Mouse (Mus musculus) midbrain, embryonic 10.5 days (tissue): ENCODE results near the gene Actn1. TPM values are rescaled to one million over a fixed set of nuclear protein-coding genes. Genes with fewer than 3 reads are reported as not detected.

Experiments
- DNase-seq: peaks from one replicate; pipeline ENCODE4 v3.0.0-alpha.2; 2017; ENCODE audit warnings: low spot score
- H3K27ac ChIP-seq: fragments of 300-500 bp; sonication (generic); replicated peaks from 2 replicates; pipeline ENCODE4 v1.5.1; 2016; ENCODE audit warnings: mild to moderate bottlenecking
- H3K27me3 ChIP-seq: fragments of 300-500 bp; sonication (generic); 2 replicates; pipeline ENCODE4 v1.6.1; 2016; ENCODE audit warnings: low read depth, mild to moderate bottlenecking; ENCODE audit not compliant: poor library complexity, severe bottlenecking
- H3K36me3 ChIP-seq: fragments of 300-500 bp; sonication (generic); 2 replicates; pipeline ENCODE4 v1.6.1; 2016; ENCODE audit warnings: mild to moderate bottlenecking, moderate library complexity
- H3K4me1 ChIP-seq: fragments of 300-500 bp; sonication (generic); 2 replicates; pipeline ENCODE4 v1.6.1; 2016
- H3K4me3 ChIP-seq: fragments of 300-500 bp; sonication (generic); 2 replicates; pipeline ENCODE4 v1.5.1; 2016; ENCODE audit warnings: mild to moderate bottlenecking, moderate library complexity
- H3K9me3 ChIP-seq: fragments of 300-500 bp; sonication (generic); replicated peaks from 2 replicates; pipeline ENCODE4 v1.6.1; 2016; ENCODE audit warnings: mild to moderate bottlenecking
- WGBS: fragments of 180-500 bp; shearing (Covaris S2); methylation state at CpG from one replicate; pipeline ENCODE4 v1.1.7; 2016; 5-methylcytosine and 5-hydroxymethylcytosine counted together
- polyA plus RNA-seq: library from polyadenylated mRNA; unstranded; fragments of >200 nt; fragmentation: Nextera tagmentation; extraction: Ambion mirVana; gene quantifications from 2 replicates; pipeline ENCODE4 v1.2.1, GENCODE M21; 2016

Actn1 gene
- polyA plus RNA-seq, 1 experiment from 2014 or later, result 24.9 TPM

DNA sequence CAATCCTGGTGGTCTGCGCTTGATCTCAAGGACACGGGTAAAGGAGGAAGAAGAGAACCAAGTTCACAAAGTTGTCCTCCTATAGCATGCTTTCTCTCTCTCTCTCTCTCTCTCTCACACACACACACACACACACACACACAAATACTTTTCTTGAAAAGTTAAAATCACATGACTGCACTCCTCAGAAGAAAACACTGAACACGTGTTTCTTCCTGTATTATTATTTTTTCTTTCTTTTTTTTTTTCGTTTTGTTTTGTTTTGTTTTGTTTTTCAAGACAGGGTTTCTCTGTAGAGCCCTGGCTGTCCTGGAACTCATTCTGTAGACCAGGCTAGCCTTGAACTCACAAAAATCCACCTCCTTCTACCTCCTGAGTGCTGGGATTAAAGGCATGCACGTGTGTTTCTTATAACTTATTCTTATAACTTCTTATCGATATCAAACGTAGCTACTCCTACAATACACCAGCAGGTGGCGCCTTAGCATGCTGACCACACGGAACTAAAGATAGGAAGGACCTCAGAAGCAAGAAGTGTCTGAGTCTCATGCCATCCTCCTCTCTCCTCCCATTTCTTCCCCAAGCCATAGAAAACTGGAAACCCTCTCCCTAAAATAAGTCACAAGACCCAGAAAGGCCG is 106.4 kb downstream of the Actn1 start:
- H3K9me3 ChIP-seq, result peaks cover 9% of the 10 kb centered on the region; the same call in 1 of the 2 replicates
- peak; percentile 49 for DNase-seq
- H3K4me3 ChIP-seq, result no peak overlapping the region
- no peaks in the 10 kb centered on the region for H3K27me3 ChIP-seq
- no peaks in the 10 kb centered on the region for H3K36me3 ChIP-seq
- no peak overlapping the region for H3K27ac ChIP-seq
- peaks cover 7% of the 10 kb centered on the region for H3K4me1 ChIP-seq
- WGBS, result 43% methylated on average over 10 of the region's 10 CpGs

DNA sequence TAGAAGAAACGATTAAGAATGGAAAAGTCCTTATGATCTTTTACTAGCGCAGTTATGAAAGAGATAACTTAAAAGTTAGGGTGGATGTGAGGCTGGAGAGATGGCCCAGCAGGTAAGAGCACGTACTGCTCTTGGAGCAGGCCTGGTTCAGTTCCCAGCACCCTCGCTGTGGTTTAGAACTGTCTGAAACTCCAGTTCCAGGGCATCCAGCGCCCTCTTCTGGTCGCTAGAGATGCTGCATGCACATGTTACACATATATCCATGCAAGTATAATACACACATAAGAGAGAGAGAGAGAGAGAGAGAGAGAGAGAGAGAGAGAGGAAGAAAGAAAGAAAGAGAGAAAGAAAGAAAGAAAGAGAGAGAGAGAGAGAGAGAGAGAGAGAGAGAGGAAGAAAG is 107.1 kb downstream of the Actn1 start:
- no peak for DNase-seq
- WGBS, result 81% methylated on average over 6 of the region's 6 CpGs
- Histone ChIP-seq H3K4me1 (peaks cover 7% of the 10 kb centered on the region), H3K27me3 (no peaks in the 10 kb centered on the region), H3K27ac (no peak overlapping the region), H3K9me3 (peaks cover 9% of the 10 kb centered on the region; the same call in 1 of the 2 replicates), H3K36me3 (no peaks in the 10 kb centered on the region), H3K4me3 (no peak overlapping the region)

DNA sequence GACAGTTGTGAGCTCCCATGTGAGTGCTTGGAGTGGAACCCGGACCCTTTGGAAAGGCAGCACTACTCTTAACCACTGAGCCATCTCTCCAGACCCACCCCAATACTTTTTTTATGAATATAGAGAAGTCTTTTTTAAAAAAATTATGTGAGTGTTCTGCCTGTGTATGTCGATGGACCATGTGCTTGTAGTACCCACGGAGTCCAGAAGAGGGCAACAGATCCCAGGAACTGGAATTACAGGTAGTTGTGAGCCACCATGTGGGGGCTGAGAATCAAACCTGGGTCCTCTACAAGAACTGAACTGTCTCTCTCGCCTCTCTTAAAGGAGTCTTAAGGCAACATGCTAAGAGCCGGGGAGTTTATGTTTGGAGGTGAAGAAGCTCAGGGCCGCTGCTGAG is 108.3 kb downstream of the Actn1 start:
- no peak for DNase-seq
- 91% methylated on average over 6 of the region's 6 CpGs for WGBS
- Histone ChIP-seq H3K27ac (no peak overlapping the region), H3K4me1 (peaks cover 12% of the 10 kb centered on the region), H3K9me3 (peaks cover 9% of the 10 kb centered on the region; the same call in 1 of the 2 replicates), H3K36me3 (no peaks in the 10 kb centered on the region), H3K27me3 (no peaks in the 10 kb centered on the region), H3K4me3 (no peak overlapping the region)

DNA sequence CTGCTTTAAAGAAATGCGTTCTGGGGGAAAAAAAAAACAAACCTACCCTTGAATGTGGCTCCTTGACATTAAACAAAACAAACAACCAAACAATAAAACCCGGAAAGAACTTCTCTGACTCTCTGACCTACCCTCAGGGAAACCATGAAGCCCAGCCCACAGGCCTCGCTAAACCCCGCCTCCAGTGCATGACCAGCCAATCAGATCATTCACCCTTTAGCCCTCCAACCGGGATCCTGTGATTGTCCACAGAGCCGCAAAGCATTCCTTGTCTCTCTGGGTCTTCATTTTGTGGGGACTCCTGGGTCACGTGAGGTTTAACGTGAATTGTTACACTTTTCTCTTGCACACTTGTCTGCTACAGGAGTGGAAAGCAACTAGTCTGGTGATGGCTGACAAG is 109.5 kb downstream of the Actn1 start:
- no peak overlapping the region; the same call in 1 of the 2 replicates for H3K27ac ChIP-seq
- H3K9me3 ChIP-seq, result peaks cover 9% of the 10 kb centered on the region; the same call in 1 of the 2 replicates
- no peaks in the 10 kb centered on the region for H3K36me3 ChIP-seq
- WGBS, result 27% methylated on average over 8 of the region's 8 CpGs
- peak overlapping the region; percentile 11; the same call in 1 of the 2 replicates for H3K4me3 ChIP-seq
- DNase-seq, result peak; percentile 54
- no peaks in the 10 kb centered on the region for H3K27me3 ChIP-seq
- peaks cover 23% of the 10 kb centered on the region for H3K4me1 ChIP-seq

DNA sequence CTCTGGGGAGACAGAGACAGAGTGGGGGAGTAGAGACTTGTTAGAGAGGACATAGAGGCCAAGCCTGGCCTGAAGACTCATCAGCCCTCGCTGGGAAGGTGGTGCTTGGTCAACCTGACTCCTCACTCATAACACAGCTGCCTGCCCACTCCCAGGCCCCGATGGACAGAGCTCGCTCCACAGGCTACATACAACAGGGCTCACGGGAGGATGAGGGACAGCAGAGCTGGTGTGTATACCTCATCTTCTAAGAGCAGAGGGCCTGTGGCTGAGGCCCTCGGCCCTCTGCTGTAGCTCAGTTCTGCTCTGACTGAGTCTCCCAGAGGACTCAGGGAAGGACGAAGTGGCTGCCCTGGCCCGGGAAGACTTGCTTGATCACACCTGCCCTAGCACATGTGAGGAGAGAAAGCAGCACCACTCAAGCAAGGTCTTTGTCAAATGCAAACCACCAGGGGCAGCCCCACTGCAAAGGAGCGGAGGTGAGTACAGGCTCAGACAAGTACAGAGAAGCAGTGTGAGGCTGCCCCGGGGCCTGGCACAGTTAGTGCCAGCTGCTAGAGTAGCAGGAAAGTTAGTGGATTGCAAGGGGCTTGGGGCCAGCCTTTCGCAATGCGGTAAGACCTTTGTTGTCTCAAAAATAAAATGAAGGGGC is 112.5 kb downstream of the Actn1 start:
- WGBS, result 91% methylated on average over 11 of the region's 11 CpGs
- Histone ChIP-seq H3K4me3 (no peak overlapping the region), H3K36me3 (no peaks in the 10 kb centered on the region), H3K4me1 (peaks cover 27% of the 10 kb centered on the region), H3K27me3 (no peaks in the 10 kb centered on the region), H3K27ac (peak overlapping the region; percentile 24; the same call in 1 of the 2 replicates), H3K9me3 (0 out of 2 replicates have a peak, but pooled peaks cover 7% of the 10 kb centered on the region)
- DNase-seq, result no peak

DNA sequence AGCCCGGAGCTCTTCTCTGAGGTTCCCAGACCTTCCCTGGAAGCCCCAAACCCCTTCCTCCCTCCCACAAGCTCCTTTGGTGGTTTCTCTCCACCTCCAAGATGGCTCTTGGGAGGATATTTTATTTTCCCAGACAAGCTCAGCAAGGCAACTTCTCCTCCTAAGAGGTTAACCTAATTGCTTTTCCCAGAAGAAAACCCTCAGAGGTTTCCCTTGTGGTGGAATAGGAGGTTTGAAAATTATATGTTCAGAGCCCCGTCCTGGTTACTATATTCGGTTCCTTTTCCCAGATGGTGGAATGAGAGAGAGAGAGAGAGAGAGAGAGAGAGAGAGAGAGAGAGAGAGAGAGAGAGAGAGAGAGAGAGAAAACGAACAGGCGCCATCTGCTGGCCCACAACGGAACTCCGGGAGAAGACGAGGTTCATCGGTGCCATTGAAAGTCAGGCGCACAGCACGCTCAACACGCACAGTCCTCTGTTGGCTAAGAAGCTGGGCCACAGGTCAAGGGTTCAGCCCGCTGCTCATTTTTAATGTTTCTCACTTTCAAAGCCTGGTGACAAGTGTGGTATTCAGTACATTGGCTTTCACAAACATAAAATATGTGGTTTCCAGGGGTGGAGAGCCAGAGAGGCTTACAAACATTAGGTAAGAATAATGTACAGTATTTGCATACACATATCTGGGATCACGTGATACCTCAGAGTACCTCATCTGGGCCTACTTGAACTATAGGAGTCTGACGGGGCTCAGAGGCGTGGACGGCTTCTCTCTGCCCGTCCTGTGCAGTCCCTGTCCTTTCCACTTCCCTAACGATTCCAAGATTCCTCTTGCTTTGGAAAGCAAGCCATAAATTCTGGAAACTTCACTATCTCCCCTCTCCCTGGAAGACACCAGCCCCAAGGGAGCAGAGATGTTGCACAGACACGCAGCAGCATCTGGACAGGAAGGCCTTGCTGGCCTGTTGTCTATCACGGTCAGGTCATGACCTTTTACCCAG is 113.6 kb downstream of the Actn1 start:
- peaks cover 28% of the 10 kb centered on the region for H3K4me1 ChIP-seq
- 58% methylated on average over 21 of the region's 21 CpGs for WGBS
- peak; percentile 77 for DNase-seq
- H3K27ac ChIP-seq, result peak overlapping the region; percentile 61
- no peak overlapping the region for H3K4me3 ChIP-seq
- H3K36me3 ChIP-seq, result no peaks in the 10 kb centered on the region
- no peaks in the 10 kb centered on the region for H3K9me3 ChIP-seq
- no peaks in the 10 kb centered on the region for H3K27me3 ChIP-seq

DNA sequence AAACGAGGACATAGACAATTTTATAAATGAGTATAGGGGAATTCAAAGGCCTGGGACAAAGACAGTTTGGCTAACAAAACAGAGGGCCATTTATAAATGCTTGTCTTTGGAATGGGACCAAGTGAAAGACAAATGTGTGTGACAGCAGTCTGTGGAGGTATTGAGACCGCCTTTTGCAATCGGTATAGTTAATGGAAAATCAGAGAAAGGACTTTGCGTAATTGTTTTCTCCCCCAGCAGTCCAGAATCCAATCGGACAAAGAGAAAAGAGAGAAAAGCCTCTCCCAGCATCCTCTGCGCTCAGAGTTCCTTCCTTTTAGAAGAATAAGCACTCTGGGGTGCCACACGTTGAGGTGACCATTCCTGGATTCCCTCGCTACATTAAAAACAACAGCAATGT is 114.8 kb downstream of the Actn1 start:
- peak overlapping the region; percentile 61; the same call in 1 of the 2 replicates for H3K27ac ChIP-seq
- WGBS, result 74% methylated on average over 8 of the region's 8 CpGs

DNA sequence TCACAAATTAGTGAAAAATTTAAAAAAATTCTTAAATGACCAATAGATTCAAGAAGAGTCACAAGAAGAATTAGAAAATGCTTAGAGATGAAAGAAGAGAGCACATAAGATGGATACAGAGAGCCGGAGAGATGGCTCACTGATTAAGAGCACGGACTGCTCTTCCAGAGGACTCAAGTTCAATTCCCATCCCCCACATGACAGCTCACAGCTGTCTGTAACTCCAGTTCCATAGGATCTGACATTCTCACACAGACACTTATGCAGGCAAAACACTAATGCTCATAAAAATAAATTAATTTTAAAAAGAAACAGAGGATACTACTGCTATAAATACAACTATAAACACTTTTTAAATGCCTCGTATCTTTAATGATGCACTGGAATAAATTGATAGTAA is 115.3 kb downstream of the Actn1 start:
- Histone ChIP-seq H3K4me1 (peaks cover 26% of the 10 kb centered on the region), H3K36me3 (no peaks in the 10 kb centered on the region), H3K4me3 (no peak overlapping the region), H3K27ac (no peak overlapping the region), H3K27me3 (no peaks in the 10 kb centered on the region), H3K9me3 (no peaks in the 10 kb centered on the region)
- no peak for DNase-seq
- 84% methylated on average over 3 of the region's 3 CpGs for WGBS

More for the DNA sequence above, 114.8 kb downstream of the Actn1 start:
- Histone ChIP-seq H3K4me1 (peaks cover 26% of the 10 kb centered on the region), H3K4me3 (no peak overlapping the region), H3K36me3 (no peaks in the 10 kb centered on the region), H3K9me3 (no peaks in the 10 kb centered on the region), H3K27me3 (no peaks in the 10 kb centered on the region)
- no peak for DNase-seq

DNA sequence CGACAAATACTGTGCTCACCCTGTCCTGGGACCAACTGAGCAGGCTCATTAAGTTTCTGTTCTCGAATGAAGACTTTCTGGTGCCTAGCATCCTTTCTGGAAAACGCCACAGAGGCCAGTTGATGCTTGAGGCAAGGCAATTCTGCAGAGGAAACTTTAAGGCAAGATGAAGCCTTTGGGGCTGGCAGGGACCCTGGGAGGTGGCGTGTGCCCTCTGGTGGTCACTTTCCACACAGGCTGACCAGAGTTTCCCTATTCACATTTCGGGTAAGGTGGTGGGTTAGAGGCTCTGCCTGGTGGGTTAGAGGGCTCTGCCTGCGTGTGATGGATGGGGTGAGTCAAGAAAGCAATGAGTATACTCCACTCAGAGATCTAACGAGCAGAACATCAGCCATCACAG is 118.7 kb downstream of the Actn1 start:
- peak overlapping the region; percentile 63 for H3K27ac ChIP-seq
- H3K9me3 ChIP-seq, result no peaks in the 10 kb centered on the region
- DNase-seq, result peak; percentile 76
- no peaks in the 10 kb centered on the region for H3K27me3 ChIP-seq
- H3K36me3 ChIP-seq, result no peaks in the 10 kb centered on the region
- no peak overlapping the region for H3K4me3 ChIP-seq
- H3K4me1 ChIP-seq, result peaks cover 17% of the 10 kb centered on the region
- 28% methylated on average over 7 of the region's 7 CpGs for WGBS

DNA sequence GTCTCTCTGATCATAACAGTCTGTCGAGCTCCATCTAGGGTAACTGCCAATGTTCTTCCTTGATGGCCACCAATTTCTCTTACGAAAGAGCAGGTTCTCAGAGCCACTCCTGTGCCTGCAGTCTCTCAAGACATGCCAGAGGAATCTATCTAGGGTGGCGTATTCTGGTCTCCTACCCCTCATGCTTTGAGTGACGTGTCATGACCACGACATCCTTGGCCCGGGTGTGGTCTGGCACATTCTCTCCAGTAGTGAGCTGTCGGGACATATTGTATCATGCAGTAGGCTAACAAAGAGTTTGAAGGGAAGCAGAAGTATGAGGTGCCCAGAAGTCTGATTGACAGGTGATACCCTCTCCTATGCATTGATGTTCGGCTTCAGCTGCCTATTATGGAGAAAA is 119.2 kb downstream of the Actn1 start:
- Histone ChIP-seq H3K4me1 (peaks cover 13% of the 10 kb centered on the region), H3K36me3 (no peaks in the 10 kb centered on the region), H3K9me3 (no peaks in the 10 kb centered on the region), H3K27ac (peak overlapping the region; percentile 63), H3K27me3 (no peaks in the 10 kb centered on the region), H3K4me3 (no peak overlapping the region)
- DNase-seq, result no peak
- WGBS, result 90% methylated on average over 8 of the region's 8 CpGs

DNA sequence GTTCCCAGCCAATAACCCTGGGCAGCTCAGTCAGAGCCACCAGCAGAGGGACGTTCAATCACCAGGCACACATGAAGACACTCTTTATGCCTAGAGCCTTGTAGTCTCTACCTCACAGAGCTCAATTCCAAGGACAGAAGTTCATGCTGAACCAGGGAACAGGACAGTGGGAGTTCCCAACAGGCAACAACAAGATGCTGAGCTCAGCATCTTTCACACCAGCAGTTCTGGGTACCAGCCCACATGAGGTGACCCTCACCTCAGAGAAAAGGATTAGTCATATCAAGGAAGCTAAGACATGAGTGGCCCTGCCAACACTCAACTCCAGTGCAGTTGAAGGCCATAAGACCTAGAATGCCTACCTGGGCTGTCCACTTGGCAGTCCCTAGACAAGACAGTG is 122.4 kb downstream of the Actn1 start:
- no peaks in the 10 kb centered on the region for H3K9me3 ChIP-seq
- 80% methylated on average over 1 of the region's 1 CpGs for WGBS
- peaks cover 5% of the 10 kb centered on the region; the same call in 1 of the 2 replicates for H3K27me3 ChIP-seq
- no peak for DNase-seq
- H3K4me3 ChIP-seq, result no peak overlapping the region
- H3K4me1 ChIP-seq, result peaks cover 9% of the 10 kb centered on the region
- no peaks in the 10 kb centered on the region for H3K36me3 ChIP-seq
- H3K27ac ChIP-seq, result 0 out of 2 replicates have a peak overlapping the region, but pooled peaks have one; percentile 1

DNA sequence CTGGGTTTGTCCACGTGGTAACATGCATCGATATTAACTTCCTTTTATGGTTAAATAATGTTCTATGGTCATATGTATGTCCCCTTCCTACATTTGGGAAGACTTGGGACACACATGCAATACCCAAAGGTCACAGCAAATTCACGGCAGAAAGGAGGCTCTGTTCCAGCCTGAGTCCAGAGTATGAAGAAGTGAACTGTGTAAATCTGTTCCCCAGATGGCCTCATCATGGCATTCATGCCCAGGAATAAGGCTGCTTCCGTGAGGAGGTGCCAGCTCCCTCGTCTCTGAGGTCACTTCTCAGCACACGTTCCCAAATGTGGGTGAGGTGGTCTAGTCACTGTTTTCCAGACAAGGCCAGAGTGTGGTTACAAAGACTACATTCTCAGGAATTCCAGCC is 122.9 kb downstream of the Actn1 start:
- peaks cover 12% of the 10 kb centered on the region for H3K4me1 ChIP-seq
- 86% methylated on average over 6 of the region's 6 CpGs for WGBS
- no peaks in the 10 kb centered on the region for H3K9me3 ChIP-seq
- H3K27me3 ChIP-seq, result peaks cover 5% of the 10 kb centered on the region; the same call in 1 of the 2 replicates
- DNase-seq, result no peak
- H3K36me3 ChIP-seq, result no peaks in the 10 kb centered on the region
- no peak overlapping the region for H3K4me3 ChIP-seq
- H3K27ac ChIP-seq, result 0 out of 2 replicates have a peak overlapping the region, but pooled peaks have one; percentile 1
